Mouse (Mus musculus) intestine, embryonic 14.5 days (tissue): ENCODE data around the gene Gm13288. TPM values are rescaled to one million over a fixed set of nuclear protein-coding genes. Genes with fewer than 3 reads are reported as not detected.
"Not testable (repeated sequence)": the region's sequence is repeated elsewhere in the genome, so short reads cannot be mapped to it uniquely, and the experiment has no call there.

Experiments
- ATAC-seq: fragments of 200-750 bp; cut with Nextera tagmentation; replicated peaks from 2 replicates; pipeline ENCODE4 v1.8.0; 2017; ENCODE audit warnings: low read depth, moderate number of reproducible peaks, moderate TSS enrichment, moderate library complexity; ENCODE audit not compliant: low FRiP score, low TSS enrichment
- DNase-seq: peaks from one replicate; pipeline ENCODE4 v3.0.0-alpha.2; 2018; ENCODE audit warnings: low spot score
- H3K27ac ChIP-seq: fragments of 300-500 bp; sonication (generic); 2 replicates; pipeline ENCODE4 v1.5.1; 2014; ENCODE audit warnings: low read depth, mild to moderate bottlenecking, control low read depth
- H3K27me3 ChIP-seq: fragments of 300-500 bp; sonication (generic); replicated peaks from 2 replicates; pipeline ENCODE4 v1.6.1; 2014; ENCODE audit warnings: low read length, control low read depth; ENCODE audit not compliant: control insufficient read depth, insufficient read depth
- H3K36me3 ChIP-seq: fragments of 300-500 bp; sonication (generic); 2 replicates; pipeline ENCODE4 v1.6.1; 2014; ENCODE audit warnings: low read length, control low read depth; ENCODE audit not compliant: control insufficient read depth, insufficient read depth
- H3K4me1 ChIP-seq: fragments of 300-500 bp; sonication (generic); replicated peaks from 2 replicates; pipeline ENCODE4 v1.6.1; 2014; ENCODE audit warnings: low read length, control low read depth, mixed read lengths; ENCODE audit not compliant: control insufficient read depth, insufficient read depth
- H3K4me2 ChIP-seq: fragments of 300-500 bp; sonication (generic); 2 replicates; pipeline ENCODE4 v1.6.1; 2014; ENCODE audit warnings: low read length
- H3K4me3 ChIP-seq: fragments of 300-500 bp; sonication (generic); 2 replicates; pipeline ENCODE4 v1.5.1; 2014; ENCODE audit warnings: low read depth, low read length, control low read depth, mixed read lengths
- H3K9ac ChIP-seq: fragments of 300-500 bp; sonication (generic); 2 replicates; pipeline ENCODE4 v1.6.1; 2014; ENCODE audit warnings: mild to moderate bottlenecking, low read length
- H3K9me3 ChIP-seq: fragments of 300-500 bp; sonication (generic); 2 replicates; pipeline ENCODE4 v1.6.1; 2016; ENCODE audit warnings: low read length, control low read depth; ENCODE audit not compliant: control insufficient read depth
- WGBS: fragments of 180-500 bp; shearing (Covaris S2); extraction: QIAGEN DNeasy Blood & Tissue Kit; methylation state at CpG from one replicate; pipeline ENCODE4 v1.1.7; 2014; 5-methylcytosine and 5-hydroxymethylcytosine counted together
- polyA plus RNA-seq: library from polyadenylated mRNA; unstranded; fragments of >200 nt; fragmentation: Nextera tagmentation; extraction: Ambion mirVana; gene quantifications from 2 replicates; pipeline ENCODE4 v1.2.1, GENCODE M21; 2014

The Gm13288 gene
- polyA plus RNA-seq = not detected in 2 replicates

DNA sequence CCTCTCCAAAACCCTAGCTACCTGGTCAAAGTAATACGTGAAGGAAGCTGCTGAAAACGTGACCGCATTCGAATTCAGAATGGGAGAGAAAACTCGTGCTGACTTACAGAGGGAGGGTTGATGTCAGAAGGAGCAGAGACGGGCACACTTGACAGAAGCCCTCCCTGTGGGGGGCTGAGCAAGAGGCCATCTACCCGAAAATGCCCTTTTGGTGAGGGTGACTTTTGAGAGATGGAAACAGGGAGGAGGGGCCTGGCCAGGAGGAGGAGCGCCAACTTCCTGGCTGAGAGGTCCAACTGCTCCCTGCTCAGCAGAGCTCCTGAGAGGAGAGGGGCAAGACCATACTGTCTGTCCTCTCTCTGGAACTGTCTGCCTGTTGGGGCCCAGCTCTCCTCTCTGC is at the start of gene Gm13288:
Gene Gm13288 (plus strand): TSS at position 301 of the 400 bp plus-strand sequence.
- not testable (repeated sequence) for H3K27me3 ChIP-seq, H3K36me3 ChIP-seq, H3K9ac ChIP-seq, H3K4me3 ChIP-seq, H3K27ac ChIP-seq, ATAC-seq, H3K4me2 ChIP-seq, H3K9me3 ChIP-seq, H3K4me1 ChIP-seq, DNase-seq
- no CpG with 5 or more reads among the region's 8 CpGs for WGBS

DNA sequence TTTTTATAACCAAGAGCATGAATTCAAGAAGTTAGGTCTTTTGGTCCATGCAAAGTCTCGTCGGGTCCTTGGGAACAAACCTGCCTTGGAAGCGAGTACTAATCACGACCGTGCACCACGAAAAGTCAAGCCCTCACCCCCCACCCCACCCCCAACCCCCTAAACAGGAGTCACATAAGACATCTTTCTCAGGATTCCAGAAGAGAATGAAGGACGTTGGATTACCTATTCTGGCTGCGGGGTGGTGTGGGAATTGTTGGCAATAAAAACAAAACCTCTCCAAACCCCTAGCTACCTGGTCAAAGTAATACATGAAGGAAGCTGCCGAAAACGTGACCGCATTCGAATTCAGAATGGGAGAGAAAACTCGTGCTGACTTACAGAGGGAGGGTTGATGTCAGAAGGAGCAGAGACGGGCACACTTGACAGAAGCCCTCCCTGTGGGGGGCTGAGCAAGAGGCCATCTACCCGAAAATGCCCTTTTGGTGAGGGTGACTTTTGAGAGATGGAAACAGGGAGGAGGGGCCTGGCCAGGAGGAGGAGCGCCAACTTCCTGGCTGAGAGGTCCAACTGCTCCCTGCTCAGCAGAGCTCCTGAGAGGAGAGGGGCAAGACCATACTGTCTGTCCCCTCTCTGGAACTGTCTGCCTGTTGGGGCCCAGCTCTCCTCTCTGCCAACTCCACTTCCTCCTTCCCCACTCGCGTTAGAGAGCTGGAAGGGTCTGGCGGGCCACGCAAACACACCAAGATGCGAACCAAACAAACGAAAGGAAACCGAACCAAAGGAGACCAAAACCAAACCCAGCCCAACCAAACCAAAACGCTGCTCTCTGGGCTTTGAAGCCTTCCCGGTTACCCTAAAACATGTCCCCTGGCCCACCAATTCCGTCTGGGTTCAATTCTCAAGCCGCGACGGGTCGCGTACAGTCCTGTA is 48.5 kb upstream of the Gm13288 start:
- peak; percentile 79 for DNase-seq
- not testable (repeated sequence) for H3K4me1 ChIP-seq, H3K36me3 ChIP-seq, H3K27me3 ChIP-seq, H3K9me3 ChIP-seq, ATAC-seq
- Histone ChIP-seq H3K4me3 (peak overlapping the region; percentile 46), H3K27ac (peak overlapping the region; percentile 89), H3K4me2 (peak overlapping the region; percentile 59), H3K9ac (peak overlapping the region; percentile 53)
- 10% methylated on average over 28 of the region's 31 CpGs for WGBS

GRCm38 (mm10) chr4:88757628-88758031 is 47.7 kb upstream of the Gm13288 start:
- H3K36me3 ChIP-seq, H3K9ac ChIP-seq, H3K9me3 ChIP-seq, H3K27me3 ChIP-seq, H3K4me1 ChIP-seq: not testable (repeated sequence)
- WGBS = 0% methylated on average over 17 of the region's 21 CpGs
- Histone ChIP-seq H3K27ac (peak overlapping the region; percentile 89), H3K4me3 (peak overlapping the region; percentile 46), H3K4me2 (peak overlapping the region; percentile 59)
- peak; percentile 100 for ATAC-seq
- peak; percentile 84 for DNase-seq

- 77% methylated on average over 9 of the region's 9 CpGs for WGBS
- not testable (repeated sequence) for ATAC-seq
Observed at GRCm38 (mm10) chr4:88758751-88759150, 46.6 kb upstream of the Gm13288 start.

DNA sequence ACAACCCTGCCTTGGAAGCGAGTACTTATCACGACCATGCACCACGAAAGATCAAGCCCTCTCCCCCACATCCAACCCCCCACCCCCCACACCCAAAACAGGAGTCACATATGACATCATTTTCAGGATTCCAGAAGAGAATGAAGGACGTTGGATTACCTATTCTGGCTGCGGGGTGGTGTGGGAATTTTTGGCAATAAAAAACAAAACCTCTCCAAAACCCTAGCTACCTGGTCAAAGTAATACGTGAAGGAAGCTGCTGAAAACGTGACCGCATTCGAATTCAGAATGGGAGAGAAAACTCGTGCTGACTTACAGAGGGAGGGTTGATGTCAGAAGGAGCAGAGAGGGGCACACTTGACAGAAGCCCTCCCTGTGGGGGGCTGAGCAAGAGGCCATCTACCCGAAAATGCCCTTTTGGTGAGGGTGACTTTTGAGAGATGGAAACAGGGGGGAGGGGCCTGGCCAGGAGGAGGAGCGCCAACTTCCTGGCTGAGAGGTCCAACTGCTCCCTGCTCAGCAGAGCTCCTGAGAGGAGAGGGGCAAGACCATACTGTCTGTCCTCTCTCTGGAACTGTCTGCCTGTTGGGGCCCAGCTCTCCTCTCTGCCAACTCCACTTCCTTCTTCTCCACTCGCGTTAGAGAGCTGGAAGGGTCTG is 45.6 kb upstream of the Gm13288 start, which contains the start of gene Gm13283:
Gene Gm13283 (plus strand): TSS at position 510 of the 659 bp plus-strand sequence.
- 26% methylated on average over 9 of the region's 14 CpGs for WGBS
- H3K27ac ChIP-seq = peak within 1 kb of the TSS; percentile 47; the same call in 1 of the 2 replicates

More at GRCm38 (mm10) chr4:88758751-88759150, 46.6 kb upstream of the Gm13288 start:
- H3K27me3 ChIP-seq, H3K27ac ChIP-seq, H3K4me2 ChIP-seq, H3K4me3 ChIP-seq, H3K9ac ChIP-seq, H3K9me3 ChIP-seq, H3K36me3 ChIP-seq, H3K4me1 ChIP-seq, DNase-seq: not testable (repeated sequence)

DNA sequence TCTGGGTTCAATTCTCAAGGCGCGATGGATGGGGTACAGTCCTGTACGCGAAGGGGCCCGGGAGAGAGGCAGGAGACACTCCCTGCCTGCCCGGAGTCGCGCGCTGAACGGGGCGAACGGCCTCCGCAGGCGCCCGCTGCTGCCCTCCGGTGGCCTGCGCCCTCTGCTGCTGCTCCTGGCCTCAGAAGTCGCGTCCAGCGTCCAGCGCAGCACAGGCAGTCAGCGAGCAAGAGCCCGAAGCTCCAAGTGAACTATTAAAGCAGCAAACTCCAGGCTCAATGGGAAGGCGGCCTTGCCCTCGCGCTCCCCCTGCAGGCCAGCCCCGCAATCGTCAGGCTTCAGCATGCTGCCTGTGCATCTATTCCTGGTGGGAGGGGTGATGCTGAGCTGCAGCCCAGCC is 44.9 kb upstream of the Gm13288 start:
- Histone ChIP-seq H3K4me2 (peak overlapping the region; percentile 36), H3K4me3 (peak overlapping the region; percentile 23), H3K27ac (peak overlapping the region; percentile 47; the same call in 1 of the 2 replicates)
- not testable (repeated sequence) for H3K9me3 ChIP-seq, DNase-seq, ATAC-seq, H3K27me3 ChIP-seq, H3K36me3 ChIP-seq, H3K9ac ChIP-seq, H3K4me1 ChIP-seq
- WGBS = 0% methylated on average over 24 of the region's 28 CpGs

More for the DNA sequence above, 45.6 kb upstream of the Gm13288 start, which contains the start of gene Gm13283:
- not testable (repeated sequence) for H3K27me3 ChIP-seq, H3K9me3 ChIP-seq, ATAC-seq, H3K4me1 ChIP-seq, H3K9ac ChIP-seq, H3K36me3 ChIP-seq, DNase-seq
- H3K4me3 ChIP-seq = peak within 1 kb of the TSS; percentile 23
- H3K4me2 ChIP-seq = peak within 1 kb of the TSS; percentile 36

- ATAC-seq, H3K9me3 ChIP-seq, H3K4me3 ChIP-seq, H3K36me3 ChIP-seq, H3K9ac ChIP-seq, DNase-seq, H3K27ac ChIP-seq, H3K4me2 ChIP-seq, H3K4me1 ChIP-seq, H3K27me3 ChIP-seq: not testable (repeated sequence)
- WGBS = 47% methylated on average over 6 of the region's 8 CpGs
Observed at GRCm38 (mm10) chr4:88761776-88762175, 43.6 kb upstream of the Gm13288 start.

GRCm38 (mm10) chr4:88762341-88762740 is 43.0 kb upstream of the Gm13288 start:
- not testable (repeated sequence) for H3K36me3 ChIP-seq, H3K27ac ChIP-seq, H3K9me3 ChIP-seq, H3K4me3 ChIP-seq, H3K27me3 ChIP-seq, DNase-seq, H3K4me1 ChIP-seq, H3K9ac ChIP-seq, H3K4me2 ChIP-seq, ATAC-seq
- WGBS = 56% methylated on average over 9 of the region's 9 CpGs
